Mouse (Mus musculus) neural tube, embryonic 14.5 days (tissue): ENCODE data around the gene Frmd4b. TPM values are rescaled to one million over a fixed set of nuclear protein-coding genes. Genes with fewer than 3 reads are reported as not detected.
A peak's percentile ranks its signal among the peaks of the same experiment; 100 is the strongest.
"Not testable (repeated sequence)": the region's sequence is repeated elsewhere in the genome, so short reads cannot be mapped to it uniquely, and the experiment has no call there.

Experiments
- ATAC-seq: fragments of 200-750 bp; cut with Nextera tagmentation; 2 replicates; pipeline ENCODE4 v1.8.0; 2017; ENCODE audit warnings: low read depth, mild to moderate bottlenecking, moderate TSS enrichment, moderate library complexity
- H3K27ac ChIP-seq: fragments of 300-500 bp; sonication (generic); 2 replicates; pipeline ENCODE4 v1.5.1; 2014; ENCODE audit warnings: low read depth, mild to moderate bottlenecking, control low read depth, low read length, moderate library complexity, mixed read lengths
- H3K27me3 ChIP-seq: fragments of 300-500 bp; sonication (generic); 2 replicates; pipeline ENCODE4 v1.6.1; 2014; ENCODE audit warnings: low read length; ENCODE audit not compliant: control insufficient read depth, insufficient read depth
- H3K36me3 ChIP-seq: fragments of 300-500 bp; sonication (generic); 2 replicates; pipeline ENCODE4 v1.6.1; 2014; ENCODE audit warnings: low read length, mixed read lengths; ENCODE audit not compliant: control insufficient read depth, insufficient read depth
- H3K4me1 ChIP-seq: fragments of 300-500 bp; sonication (generic); 2 replicates; pipeline ENCODE4 v1.6.1; 2014; ENCODE audit warnings: low read length; ENCODE audit not compliant: control insufficient read depth, insufficient read depth
- H3K4me2 ChIP-seq: fragments of 300-500 bp; sonication (generic); 2 replicates; pipeline ENCODE4 v1.6.1; 2014; ENCODE audit warnings: mild to moderate bottlenecking, low read depth, low read length, control low read depth
- H3K4me3 ChIP-seq: fragments of 300-500 bp; sonication (generic); 2 replicates; pipeline ENCODE4 v1.5.1; 2014; ENCODE audit warnings: low read depth, low read length, control low read depth, mixed read lengths
- H3K9ac ChIP-seq: fragments of 300-500 bp; sonication (generic); replicated peaks from 2 replicates; pipeline ENCODE4 v1.6.1; 2014; ENCODE audit warnings: low read depth, mild to moderate bottlenecking, control low read depth, low read length, mixed read lengths
- H3K9me3 ChIP-seq: fragments of 300-500 bp; sonication (generic); 2 replicates; pipeline ENCODE4 v1.6.1; 2016; ENCODE audit warnings: low read length; ENCODE audit not compliant: control insufficient read depth
- WGBS: fragments of 180-500 bp; shearing (Covaris S2); extraction: QIAGEN DNeasy Blood & Tissue Kit; methylation state at CpG from one replicate; pipeline ENCODE4 v1.1.7; 2014; 5-methylcytosine and 5-hydroxymethylcytosine counted together
- polyA plus RNA-seq: library from polyadenylated mRNA; unstranded; fragments of >200 nt; fragmentation: Nextera tagmentation; extraction: Ambion mirVana; gene quantifications from 2 replicates; pipeline ENCODE4 v1.2.1, GENCODE M21; 2014

Gene Frmd4b
- polyA plus RNA-seq, 1 experiment from 2014 or later = 26.8 TPM

DNA sequence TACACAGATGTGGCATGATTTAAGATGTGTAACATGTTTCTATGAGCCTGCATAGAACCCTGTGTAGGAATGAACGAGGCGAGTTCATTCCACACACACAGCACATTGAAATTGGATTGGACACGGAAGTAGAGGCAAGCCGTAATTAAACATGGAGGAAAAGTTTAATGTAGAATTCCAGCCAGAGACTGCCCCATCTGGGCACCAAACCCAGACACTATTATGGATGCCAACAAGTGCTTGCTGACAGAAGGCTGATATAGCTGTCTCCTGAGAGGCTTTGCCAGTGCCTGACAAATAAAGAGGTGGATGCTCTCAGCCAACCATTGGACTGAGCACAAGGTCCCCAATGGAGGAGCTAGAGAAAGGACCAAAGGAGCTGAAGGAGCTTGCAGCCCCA is 201.8 kb downstream of the Frmd4b start:
- H3K4me3 ChIP-seq, H3K4me1 ChIP-seq, H3K36me3 ChIP-seq, H3K27me3 ChIP-seq, H3K9ac ChIP-seq, ATAC-seq, H3K9me3 ChIP-seq, H3K27ac ChIP-seq, H3K4me2 ChIP-seq: not testable (repeated sequence)
- WGBS = 67% methylated on average over 4 of the region's 4 CpGs

DNA sequence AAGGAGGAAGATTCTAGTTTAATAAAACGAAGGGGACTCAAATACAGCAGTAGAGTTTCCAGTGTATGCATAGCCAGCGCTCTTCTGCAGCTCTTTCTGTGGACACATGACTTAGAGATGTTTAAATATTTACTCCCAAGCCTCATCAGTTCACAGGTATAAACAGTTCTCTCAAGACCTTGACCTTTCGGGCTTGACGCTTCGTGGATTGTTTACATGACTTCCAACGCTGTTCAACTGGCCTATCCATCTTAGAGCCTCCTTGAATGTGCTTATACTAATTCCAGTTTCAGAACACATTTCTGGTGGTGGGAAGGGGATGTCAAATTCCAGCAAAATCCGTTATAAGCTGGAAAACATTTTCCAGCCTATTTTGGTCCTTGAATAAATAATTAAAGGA is 203.9 kb downstream of the Frmd4b start:
- Histone ChIP-seq H3K9me3 (no peaks in the 10 kb centered on the region), H3K4me1 (no peaks in the 10 kb centered on the region), H3K36me3 (no peaks in the 10 kb centered on the region), H3K4me3 (no peak overlapping the region), H3K9ac (no peak overlapping the region), H3K4me2 (no peak overlapping the region), H3K27ac (no peak overlapping the region), H3K27me3 (no peaks in the 10 kb centered on the region)
- WGBS = 82% methylated on average over 7 of the region's 7 CpGs
- no peak for ATAC-seq

DNA sequence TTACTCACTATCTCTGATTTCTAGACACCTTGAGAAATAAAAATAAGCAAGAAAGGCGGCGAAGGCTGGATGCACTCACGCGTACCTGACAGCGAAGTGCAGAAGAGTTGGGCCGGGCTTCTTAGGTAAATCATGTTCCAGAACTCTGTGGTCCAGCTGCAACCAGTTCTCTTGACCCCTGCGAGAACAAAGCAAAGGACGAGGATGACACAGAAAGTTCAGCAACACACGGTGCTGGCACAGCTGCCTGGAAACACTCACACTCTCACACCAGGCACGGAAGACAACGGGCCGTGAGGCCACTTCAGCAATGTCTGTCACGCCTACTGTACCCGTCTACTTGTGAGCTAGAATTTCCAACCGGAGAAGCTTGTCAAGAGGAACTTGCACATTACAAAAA is 204.9 kb downstream of the Frmd4b start:
- 92% methylated on average over 15 of the region's 15 CpGs for WGBS
- H3K27ac ChIP-seq = no peak overlapping the region
- ATAC-seq = no peak
- no peaks in the 10 kb centered on the region for H3K4me1 ChIP-seq
- H3K4me3 ChIP-seq = no peak overlapping the region
- no peaks in the 10 kb centered on the region for H3K9me3 ChIP-seq
- H3K36me3 ChIP-seq = no peaks in the 10 kb centered on the region
- H3K27me3 ChIP-seq = no peaks in the 10 kb centered on the region
- no peak overlapping the region for H3K4me2 ChIP-seq
- H3K9ac ChIP-seq = no peak overlapping the region

DNA sequence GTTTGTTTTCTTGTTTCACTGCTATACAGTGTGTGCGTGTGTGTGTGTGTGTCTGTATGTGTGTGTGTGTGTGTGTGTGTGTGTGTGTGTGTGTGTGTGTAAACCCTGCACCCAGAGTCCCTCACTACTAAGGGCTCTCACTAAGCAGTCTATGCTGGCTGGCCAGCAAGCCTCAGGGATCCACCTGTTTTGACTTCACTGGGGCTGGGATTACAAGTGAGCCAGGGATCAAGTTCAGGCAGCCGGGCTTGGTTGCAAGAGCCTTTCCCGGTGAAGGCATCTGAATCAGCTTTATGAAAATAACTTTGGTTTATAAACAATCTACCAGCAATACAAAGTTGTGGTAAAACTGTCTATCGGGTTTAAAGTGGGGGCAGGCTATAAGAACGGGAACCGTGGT is 206.0 kb downstream of the Frmd4b start:
- Histone ChIP-seq H3K27me3 (no peaks in the 10 kb centered on the region), H3K27ac (no peak overlapping the region), H3K4me3 (no peak overlapping the region), H3K9ac (no peak overlapping the region), H3K36me3 (no peaks in the 10 kb centered on the region), H3K9me3 (no peaks in the 10 kb centered on the region), H3K4me2 (no peak overlapping the region), H3K4me1 (no peaks in the 10 kb centered on the region)
- WGBS = 93% methylated on average over 6 of the region's 6 CpGs
- ATAC-seq = no peak

DNA sequence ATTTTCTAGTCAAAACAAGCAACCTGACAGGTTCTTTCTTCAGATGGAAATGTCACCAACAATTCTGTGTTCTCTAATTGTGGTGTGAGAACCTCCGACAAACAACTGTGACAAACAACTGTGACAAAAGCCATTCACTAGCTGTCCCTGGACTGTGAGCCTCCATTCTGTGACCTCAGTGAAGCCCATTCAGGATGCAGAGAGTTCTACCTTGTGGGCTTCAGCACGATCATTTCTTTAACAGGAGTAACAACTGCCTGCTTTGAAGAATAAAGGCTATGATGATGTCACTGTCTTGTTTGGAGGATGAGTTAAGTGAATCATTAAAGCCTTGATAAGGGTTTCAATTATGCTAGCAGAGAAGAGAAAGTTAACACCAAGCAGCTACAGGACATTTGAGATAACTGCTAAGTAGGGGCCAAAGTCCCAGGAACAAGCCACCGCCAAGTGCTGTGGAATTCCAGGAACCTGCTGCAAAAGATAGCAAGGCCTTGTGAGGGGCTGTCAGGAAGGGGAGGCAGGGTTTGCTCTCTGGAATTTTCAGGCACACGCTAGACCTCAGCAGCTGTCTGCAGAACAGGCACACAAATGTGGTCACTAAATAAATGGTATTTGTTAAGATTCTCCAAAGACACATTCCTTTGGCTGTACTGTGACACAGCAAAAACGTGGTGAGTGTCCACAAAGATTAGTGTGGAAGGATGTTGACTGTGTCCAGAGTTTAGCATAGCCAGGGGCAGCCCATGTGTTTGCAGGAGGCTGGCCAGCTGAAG is 207.7 kb downstream of the Frmd4b start:
- Histone ChIP-seq H3K4me1 (peaks cover 4% of the 10 kb centered on the region; the same call in 1 of the 2 replicates), H3K4me3 (no peak overlapping the region), H3K27me3 (no peaks in the 10 kb centered on the region), H3K9me3 (no peaks in the 10 kb centered on the region), H3K27ac (no peak overlapping the region), H3K9ac (no peak overlapping the region), H3K4me2 (no peak overlapping the region), H3K36me3 (no peaks in the 10 kb centered on the region)
- no peak for ATAC-seq
- WGBS = 36% methylated on average over 5 of the region's 5 CpGs

DNA sequence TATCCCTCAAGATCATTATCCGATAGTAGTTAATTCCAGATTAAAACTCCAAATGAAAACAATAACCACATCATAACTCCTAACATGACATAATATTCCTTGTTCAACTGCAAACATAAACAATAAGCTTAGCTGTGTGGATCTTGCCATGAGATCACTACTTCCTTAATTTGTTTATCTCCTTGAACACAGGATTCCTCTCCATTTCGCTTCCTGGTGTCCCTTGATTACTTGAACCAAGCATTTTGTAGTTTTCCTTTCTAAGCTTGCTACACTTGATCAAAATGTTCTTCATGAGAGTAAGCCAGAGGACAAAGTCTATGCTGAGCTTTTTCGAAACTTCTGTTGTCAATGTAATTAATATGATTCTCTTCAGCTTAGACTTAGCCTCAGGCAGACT is 209.4 kb downstream of the Frmd4b start:
- no peak for ATAC-seq
- H3K9me3 ChIP-seq = no peaks in the 10 kb centered on the region
- no peak overlapping the region for H3K27ac ChIP-seq
- peaks cover 4% of the 10 kb centered on the region; the same call in 1 of the 2 replicates for H3K4me1 ChIP-seq
- H3K4me3 ChIP-seq = no peak overlapping the region
- no peaks in the 10 kb centered on the region for H3K27me3 ChIP-seq
- WGBS = 92% methylated on average over 3 of the region's 3 CpGs
- H3K4me2 ChIP-seq = no peak overlapping the region
- H3K36me3 ChIP-seq = no peaks in the 10 kb centered on the region
- H3K9ac ChIP-seq = no peak overlapping the region

DNA sequence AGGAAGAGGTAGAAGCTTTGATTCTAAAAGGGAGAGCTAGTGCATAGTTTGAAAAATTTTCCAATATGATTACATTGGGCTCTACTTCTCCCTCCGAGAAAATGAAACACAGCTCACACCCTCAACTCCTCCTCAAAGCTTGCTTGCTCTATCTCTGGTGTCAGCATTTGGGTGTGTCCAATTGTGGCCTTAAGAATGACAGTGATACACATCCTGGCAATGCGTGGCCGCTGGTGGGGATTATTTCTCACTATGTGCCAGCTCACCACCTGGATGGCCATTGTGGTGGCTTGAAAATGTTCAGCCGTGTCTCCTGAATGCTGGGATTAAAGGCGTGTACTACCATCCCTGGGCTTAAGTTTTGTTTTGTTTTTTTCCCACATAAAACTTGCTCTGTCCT is 209.9 kb downstream of the Frmd4b start:
- H3K27ac ChIP-seq = no peak overlapping the region
- H3K4me1 ChIP-seq = peaks cover 4% of the 10 kb centered on the region; the same call in 1 of the 2 replicates
- H3K4me2 ChIP-seq = no peak overlapping the region
- no peak overlapping the region for H3K4me3 ChIP-seq
- H3K27me3 ChIP-seq = no peaks in the 10 kb centered on the region
- no peaks in the 10 kb centered on the region for H3K9me3 ChIP-seq
- no peak for ATAC-seq
- H3K36me3 ChIP-seq = no peaks in the 10 kb centered on the region
- H3K9ac ChIP-seq = no peak overlapping the region
- 94% methylated on average over 5 of the region's 5 CpGs for WGBS

DNA sequence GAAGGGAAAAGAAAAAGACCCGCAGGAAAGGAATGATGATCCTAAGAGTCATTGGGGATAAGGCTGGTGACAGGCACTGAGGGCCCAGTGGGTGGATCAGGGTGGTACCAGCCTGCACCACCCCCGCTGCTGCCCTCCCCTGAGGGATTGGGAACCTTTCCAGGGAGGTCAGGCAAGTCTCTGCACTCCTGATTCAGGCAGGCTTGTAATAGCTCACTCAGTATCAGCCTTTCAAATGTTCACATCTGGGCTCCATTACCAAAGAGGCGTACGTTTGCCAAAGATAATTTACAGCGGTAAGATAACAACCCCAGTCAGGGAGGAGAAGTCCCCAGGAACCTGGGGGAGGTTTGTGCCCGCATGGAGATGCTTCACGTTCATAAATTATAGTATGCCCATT is 212.0 kb downstream of the Frmd4b start:
- Histone ChIP-seq H3K27ac (peak overlapping the region; percentile 16; the same call in 1 of the 2 replicates), H3K4me2 (no peak overlapping the region), H3K27me3 (no peaks in the 10 kb centered on the region), H3K4me3 (no peak overlapping the region), H3K36me3 (no peaks in the 10 kb centered on the region), H3K9ac (no peak overlapping the region), H3K9me3 (no peaks in the 10 kb centered on the region), H3K4me1 (peaks cover 4% of the 10 kb centered on the region; the same call in 1 of the 2 replicates)
- WGBS = 21% methylated on average over 7 of the region's 7 CpGs
- no peak; the same call in 1 of the 2 replicates for ATAC-seq

DNA sequence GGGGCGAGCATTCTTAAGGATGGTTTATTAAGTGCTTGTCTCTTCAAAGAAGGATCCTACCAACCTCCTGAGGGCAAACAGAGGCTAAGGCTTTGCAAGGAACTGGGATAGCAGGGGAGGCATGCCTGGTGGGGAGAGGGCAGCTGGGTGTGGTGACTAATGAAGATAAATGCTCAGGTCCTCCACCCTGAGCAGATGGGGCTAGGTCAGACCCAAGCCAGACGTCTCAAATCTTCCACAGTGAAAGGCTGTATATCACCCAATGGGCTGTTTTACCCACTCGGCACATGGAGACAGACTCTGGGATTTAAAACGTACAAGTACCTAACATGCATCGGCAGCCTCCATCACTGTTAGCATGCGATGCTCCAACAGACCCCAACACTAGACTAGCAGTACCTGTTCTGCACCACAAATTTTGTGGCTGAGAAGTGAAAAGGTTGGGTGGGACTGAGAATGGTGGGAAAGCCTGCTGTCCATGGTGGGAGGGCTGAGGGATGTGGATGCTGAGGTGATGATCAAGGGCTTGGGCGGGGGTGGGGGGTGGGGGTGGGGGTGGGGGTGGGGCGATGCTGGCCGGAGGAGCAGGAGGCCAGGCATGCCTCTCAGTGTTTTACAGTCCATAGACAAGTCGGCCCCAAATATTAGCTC is 214.4 kb downstream of the Frmd4b start:
- WGBS = 36% methylated on average over 10 of the region's 10 CpGs
- Histone ChIP-seq H3K4me2 (no peak overlapping the region), H3K4me1 (peaks cover 8% of the 10 kb centered on the region; the same call in 1 of the 2 replicates), H3K27me3 (no peaks in the 10 kb centered on the region), H3K9me3 (no peaks in the 10 kb centered on the region), H3K4me3 (no peak overlapping the region), H3K36me3 (no peaks in the 10 kb centered on the region), H3K9ac (no peak overlapping the region), H3K27ac (no peak overlapping the region)
- no peak for ATAC-seq
